Mouse (Mus musculus): Measurements from ENCODE around the gene Rhpn2. TPM values are rescaled to one million over a fixed set of nuclear protein-coding genes. Genes with fewer than 3 reads are reported as not detected.

Rhpn2 gene
- polyA plus RNA-seq, 1 experiment from 2014 or later, result 8.4 TPM

DNA sequence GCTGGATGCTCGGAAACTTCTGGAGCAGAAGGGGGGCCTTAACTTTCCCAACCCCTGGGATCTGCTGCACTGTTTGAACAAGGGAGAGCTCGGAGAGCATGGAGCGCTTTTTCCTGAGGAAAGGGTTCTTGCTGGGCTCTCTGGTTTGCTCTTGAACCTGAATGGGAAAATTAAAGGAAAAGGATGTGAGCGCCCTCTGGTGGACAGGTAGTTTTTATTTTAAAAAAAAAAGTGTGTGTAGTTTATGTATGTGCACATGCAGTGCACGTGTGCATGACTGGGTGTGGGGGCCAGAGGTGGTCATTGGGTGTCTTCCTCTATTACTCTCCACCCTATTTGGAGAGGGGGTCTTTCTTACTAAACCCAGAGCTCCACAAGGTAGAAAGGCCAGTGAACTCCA, 59.0 kb downstream of the Rhpn2 start:
- 67% methylated on average over 5 of the region's 5 CpGs for WGBS
- Histone ChIP-seq H3K27ac (ENCODE audit: poor library complexity, severe bottlenecking) (no peak overlapping the region), H3K27me3 (replicated peaks) (no peaks in the 10 kb centered on the region), H3K4me3 (no peak overlapping the region), H3K4me2 (no peak overlapping the region), H3K9me3 (replicated peaks) (no peaks in the 10 kb centered on the region), H3K4me1 (replicated peaks) (peaks cover 17% of the 10 kb centered on the region), H3K9ac (no peak overlapping the region), H3K36me3 (peaks cover 17% of the 10 kb centered on the region)
- no peak for ATAC-seq (ENCODE audit: insufficient number of reproducible peaks, low FRiP score)

DNA sequence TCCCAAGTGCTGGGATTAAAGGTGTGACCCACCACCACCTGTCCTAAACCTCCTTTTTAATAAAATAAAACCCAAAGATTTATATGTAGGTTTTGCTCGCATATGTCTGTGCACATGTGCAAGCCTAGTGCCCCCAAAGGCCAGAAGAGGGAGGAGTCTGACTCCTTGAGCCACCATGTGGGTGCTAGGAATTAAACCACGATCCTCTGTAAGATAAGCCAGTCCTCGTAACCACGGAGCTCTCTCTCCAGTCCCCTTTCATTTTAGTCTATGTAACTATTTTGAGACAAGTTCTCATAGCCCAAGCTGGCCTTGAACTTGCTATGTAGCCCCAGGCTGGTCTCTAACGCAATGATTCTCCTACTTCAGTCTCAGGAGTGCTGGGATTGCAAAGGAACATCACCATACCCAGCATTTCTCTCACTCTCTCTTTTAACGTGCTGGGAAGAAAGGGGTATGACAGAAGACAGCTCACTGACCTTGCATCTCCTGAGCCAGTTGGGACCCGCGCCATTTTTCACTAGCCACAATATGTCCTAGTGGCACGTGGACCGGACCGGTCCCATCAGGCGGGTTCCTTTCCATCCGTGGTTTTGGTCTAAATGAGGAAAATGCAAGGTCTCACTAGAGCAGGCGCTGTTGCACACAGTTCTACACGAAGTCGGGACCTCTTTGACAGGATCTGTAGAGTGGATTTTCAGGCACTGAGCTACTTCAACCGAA, 61.9 kb downstream of the Rhpn2 start:
- peak; percentile 16; the same call in 1 of the 2 replicates for ATAC-seq (ENCODE audit: insufficient number of reproducible peaks, low FRiP score)
- Histone ChIP-seq H3K9ac (peak overlapping the region; percentile 66), H3K4me2 (peak overlapping the region; percentile 82), H3K9me3 (replicated peaks) (no peaks in the 10 kb centered on the region), H3K4me1 (replicated peaks) (peaks cover 19% of the 10 kb centered on the region), H3K27ac (ENCODE audit: poor library complexity, severe bottlenecking) (no peak overlapping the region), H3K27me3 (replicated peaks) (no peaks in the 10 kb centered on the region), H3K36me3 (peaks cover 37% of the 10 kb centered on the region), H3K4me3 (peak overlapping the region; percentile 80)
- 10% methylated on average over 17 of the region's 17 CpGs for WGBS

DNA sequence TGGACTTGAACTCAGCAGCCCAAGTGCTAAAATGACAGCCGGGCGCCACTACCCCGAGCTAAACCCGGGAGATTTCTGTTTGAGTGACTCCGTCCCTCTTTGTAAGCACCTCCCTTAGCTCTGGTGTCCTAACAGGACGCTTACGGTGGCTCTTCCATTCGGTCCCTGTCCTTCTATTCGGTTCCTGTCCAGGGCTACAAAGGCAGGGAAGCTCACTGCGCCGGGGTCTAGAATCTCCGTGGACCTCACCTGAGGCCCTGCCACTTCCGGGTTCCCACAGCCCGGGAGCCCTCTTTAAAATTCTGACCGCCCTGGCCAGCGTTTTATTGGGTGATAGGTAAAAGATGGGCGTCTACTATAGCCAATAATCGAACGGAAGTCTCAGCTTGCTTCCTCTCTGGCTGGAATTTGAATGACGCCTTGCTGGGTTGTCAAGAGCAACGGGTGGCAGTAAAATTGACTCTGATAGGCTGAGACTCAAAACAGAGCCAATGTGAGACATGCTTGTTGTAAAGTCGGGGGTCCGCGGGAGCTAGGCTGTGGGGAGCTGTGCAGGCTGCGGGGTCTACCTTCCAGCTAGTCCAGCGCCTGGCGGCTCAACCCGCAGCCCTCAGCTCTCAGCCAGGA, 62.7 kb downstream of the Rhpn2 start, which contains the start of the genes Faap24 and Cep89:
Gene Faap24 (minus strand): TSS at position 295 of the 627 bp plus-strand sequence.
Gene Cep89 (plus strand): TSS at position 494 of the 627 bp plus-strand sequence.
- peak; percentile 95 for ATAC-seq (ENCODE audit: insufficient number of reproducible peaks, low FRiP score)
- Histone ChIP-seq H3K27me3 (replicated peaks) (no peaks in the 10 kb centered on the region), H3K36me3 (peaks cover 44% of the 10 kb centered on the region), H3K9ac (peak within 1 kb of the TSS; percentile 73), H3K9me3 (replicated peaks) (no peaks in the 10 kb centered on the region), H3K4me2 (peak within 1 kb of the TSS; percentile 82), H3K27ac (ENCODE audit: poor library complexity, severe bottlenecking) (0 out of 2 replicates have a peak within 1 kb of the TSS, but pooled peaks have one; percentile 17), H3K4me3 (peak within 1 kb of the TSS; percentile 80), H3K4me1 (replicated peaks) (peaks cover 19% of the 10 kb centered on the region)
- WGBS, result under 1% methylated on average over 28 of the region's 28 CpGs

DNA sequence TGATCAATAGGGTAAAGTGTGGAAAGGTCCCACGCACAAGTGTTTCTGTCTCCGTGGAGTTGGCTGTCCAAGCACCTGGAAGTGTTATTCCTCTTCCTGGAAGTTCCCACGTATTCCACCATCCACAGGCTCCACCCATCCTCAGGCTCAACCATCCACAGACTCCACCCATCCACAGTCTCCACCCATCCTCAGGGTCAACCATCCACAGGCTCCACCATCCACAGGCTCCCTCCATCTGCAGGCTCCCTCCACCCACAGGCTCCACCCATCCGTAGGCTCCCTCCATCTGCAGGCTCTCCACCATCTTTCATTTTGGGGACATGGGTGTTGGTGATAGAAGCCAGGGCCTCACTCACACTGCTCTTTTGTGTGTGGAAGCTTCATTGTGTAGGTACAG, 67.2 kb downstream of the Rhpn2 start:
- Histone ChIP-seq H3K4me2 (no peak overlapping the region), H3K36me3 (peaks cover 69% of the 10 kb centered on the region), H3K27me3 (replicated peaks) (no peaks in the 10 kb centered on the region), H3K4me3 (no peak overlapping the region), H3K9me3 (replicated peaks) (no peaks in the 10 kb centered on the region), H3K4me1 (replicated peaks) (peaks cover 10% of the 10 kb centered on the region), H3K27ac (ENCODE audit: poor library complexity, severe bottlenecking) (no peak overlapping the region), H3K9ac (no peak overlapping the region)
- 83% methylated on average over 4 of the region's 4 CpGs for WGBS
- ATAC-seq (ENCODE audit: insufficient number of reproducible peaks, low FRiP score), result no peak

DNA sequence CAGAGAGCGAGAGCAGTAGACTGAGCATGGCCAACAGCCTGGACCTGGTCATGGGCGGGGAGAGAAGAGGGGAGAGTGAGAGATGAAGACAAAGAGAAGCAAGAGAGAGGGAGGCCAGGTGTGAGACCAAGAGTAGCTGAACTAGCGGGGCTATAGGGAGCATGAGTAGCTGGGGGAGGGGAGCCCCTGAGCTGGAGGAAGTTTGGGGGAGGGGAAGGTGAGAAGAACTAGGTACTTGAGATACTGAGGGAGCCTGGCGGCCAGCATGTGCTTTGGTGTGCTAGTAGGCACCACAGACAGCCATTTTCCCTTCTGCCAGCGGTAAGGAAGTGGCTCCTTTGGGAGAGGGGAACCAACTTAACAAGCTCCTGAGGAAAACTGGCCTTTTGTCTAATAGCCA, 81.3 kb downstream of the Rhpn2 start:
- Histone ChIP-seq H3K27me3 (replicated peaks) (no peaks in the 10 kb centered on the region), H3K27ac (ENCODE audit: poor library complexity, severe bottlenecking) (no peak overlapping the region), H3K9ac (no peak overlapping the region), H3K4me2 (no peak overlapping the region), H3K4me3 (no peak overlapping the region), H3K4me1 (replicated peaks) (peaks cover 12% of the 10 kb centered on the region), H3K9me3 (replicated peaks) (no peaks in the 10 kb centered on the region), H3K36me3 (peaks cover 58% of the 10 kb centered on the region)
- WGBS, result 41% methylated on average over 5 of the region's 5 CpGs
- no peak for ATAC-seq (ENCODE audit: insufficient number of reproducible peaks, low FRiP score)

DNA sequence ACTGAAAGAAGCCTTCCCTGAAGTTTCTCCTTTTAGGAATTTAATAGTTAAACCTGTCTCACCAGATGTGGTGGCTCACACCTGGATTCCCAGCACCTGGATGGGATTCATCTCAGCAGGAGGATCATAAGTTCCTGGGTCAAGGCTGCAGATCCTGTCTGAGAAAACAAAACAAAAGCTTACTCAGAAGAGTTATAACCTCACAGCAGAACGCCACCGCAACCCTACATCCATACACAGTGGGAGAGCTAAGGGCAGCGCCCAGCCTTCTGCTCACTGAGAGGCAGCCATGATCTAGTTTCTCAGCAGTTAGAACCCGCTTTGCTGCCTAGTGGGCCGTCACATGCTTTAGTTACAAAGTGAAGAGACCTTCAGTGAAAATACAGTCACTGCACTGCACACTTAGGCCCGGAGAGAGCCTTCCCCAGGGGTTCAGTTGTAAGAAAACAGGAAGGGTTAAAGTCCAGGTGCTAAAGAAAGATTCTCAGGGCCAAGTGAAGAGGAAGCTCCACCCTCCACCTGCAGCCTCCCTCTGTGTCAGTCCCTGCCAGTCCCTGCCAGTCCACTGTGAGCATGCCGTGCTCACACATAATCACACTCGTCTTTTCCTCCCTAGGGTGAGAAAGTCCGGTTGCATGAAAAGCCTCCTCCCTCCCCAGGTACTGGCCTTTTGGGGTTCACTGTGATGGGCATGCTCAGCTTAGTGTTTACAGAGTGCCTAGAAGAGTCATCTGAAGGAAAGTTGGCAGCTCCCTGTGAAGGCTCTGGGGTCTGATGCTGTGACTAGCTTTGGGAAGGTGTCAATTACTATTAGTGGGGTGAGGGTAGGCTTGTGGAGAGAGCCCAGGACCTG, 82.1 kb downstream of the Rhpn2 start:
- no peak overlapping the region for H3K9ac ChIP-seq
- no peaks in the 10 kb centered on the region for H3K27me3 ChIP-seq (replicated peaks)
- no peak overlapping the region for H3K27ac ChIP-seq (ENCODE audit: poor library complexity, severe bottlenecking)
- H3K4me2 ChIP-seq, result no peak overlapping the region
- no peaks in the 10 kb centered on the region for H3K9me3 ChIP-seq (replicated peaks)
- no peak for ATAC-seq (ENCODE audit: insufficient number of reproducible peaks, low FRiP score)
- peaks cover 58% of the 10 kb centered on the region for H3K36me3 ChIP-seq
- no peak overlapping the region for H3K4me3 ChIP-seq
- WGBS, result 81% methylated on average over 9 of the region's 9 CpGs
- peaks cover 12% of the 10 kb centered on the region for H3K4me1 ChIP-seq (replicated peaks)

DNA sequence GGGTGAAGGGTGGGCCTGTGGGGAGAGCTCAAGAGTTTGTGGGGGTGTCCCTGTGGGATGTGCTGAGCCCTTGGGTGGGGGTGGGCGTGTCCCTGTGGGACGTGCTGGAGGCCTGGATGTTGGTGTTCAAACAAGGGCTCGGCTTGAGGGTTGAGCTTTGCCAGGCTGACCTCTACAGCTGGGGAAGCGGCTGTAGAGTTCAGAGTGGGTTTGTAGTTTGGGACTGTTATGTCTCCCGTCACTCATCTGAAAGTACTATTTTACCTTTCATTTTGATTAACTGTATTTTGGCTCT, 82.6 kb downstream of the Rhpn2 start:
- no peaks in the 10 kb centered on the region for H3K9me3 ChIP-seq (replicated peaks)
- H3K27me3 ChIP-seq (replicated peaks), result no peaks in the 10 kb centered on the region
- peaks cover 12% of the 10 kb centered on the region for H3K4me1 ChIP-seq (replicated peaks)
- WGBS, result 68% methylated on average over 5 of the region's 5 CpGs
- H3K9ac ChIP-seq, result no peak overlapping the region
- H3K27ac ChIP-seq (ENCODE audit: poor library complexity, severe bottlenecking), result no peak overlapping the region
- no peak for ATAC-seq (ENCODE audit: insufficient number of reproducible peaks, low FRiP score)
- H3K4me2 ChIP-seq, result no peak overlapping the region
- H3K36me3 ChIP-seq, result peaks cover 60% of the 10 kb centered on the region
- no peak overlapping the region for H3K4me3 ChIP-seq

DNA sequence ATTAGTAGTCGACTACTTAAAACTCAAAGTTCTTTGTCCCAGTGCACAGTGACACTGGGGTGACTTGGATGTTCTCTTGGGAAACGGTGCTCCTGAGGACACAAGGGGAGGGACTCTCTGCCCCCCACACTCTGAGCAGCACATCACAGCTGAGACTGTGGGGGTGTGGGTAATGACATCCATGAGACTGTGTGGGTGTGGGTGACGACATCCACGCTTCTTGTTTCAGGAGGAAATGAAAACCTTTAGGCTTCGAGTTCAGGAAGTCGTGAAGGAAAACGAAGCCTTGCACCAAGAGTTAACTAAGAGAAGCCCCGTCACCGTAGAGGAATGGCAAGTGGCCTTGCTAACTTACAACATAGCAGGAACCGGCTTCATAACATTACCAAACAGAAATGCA, 89.1 kb downstream of the Rhpn2 start:
- peaks cover 89% of the 10 kb centered on the region for H3K36me3 ChIP-seq
- no peak overlapping the region for H3K4me3 ChIP-seq
- no peak overlapping the region for H3K27ac ChIP-seq (ENCODE audit: poor library complexity, severe bottlenecking)
- no peak for ATAC-seq (ENCODE audit: insufficient number of reproducible peaks, low FRiP score)
- H3K9ac ChIP-seq, result no peak overlapping the region
- H3K4me1 ChIP-seq (replicated peaks), result no peaks in the 10 kb centered on the region
- 86% methylated on average over 10 of the region's 10 CpGs for WGBS
- H3K9me3 ChIP-seq (replicated peaks), result no peaks in the 10 kb centered on the region
- no peaks in the 10 kb centered on the region for H3K27me3 ChIP-seq (replicated peaks)
- no peak overlapping the region for H3K4me2 ChIP-seq

DNA sequence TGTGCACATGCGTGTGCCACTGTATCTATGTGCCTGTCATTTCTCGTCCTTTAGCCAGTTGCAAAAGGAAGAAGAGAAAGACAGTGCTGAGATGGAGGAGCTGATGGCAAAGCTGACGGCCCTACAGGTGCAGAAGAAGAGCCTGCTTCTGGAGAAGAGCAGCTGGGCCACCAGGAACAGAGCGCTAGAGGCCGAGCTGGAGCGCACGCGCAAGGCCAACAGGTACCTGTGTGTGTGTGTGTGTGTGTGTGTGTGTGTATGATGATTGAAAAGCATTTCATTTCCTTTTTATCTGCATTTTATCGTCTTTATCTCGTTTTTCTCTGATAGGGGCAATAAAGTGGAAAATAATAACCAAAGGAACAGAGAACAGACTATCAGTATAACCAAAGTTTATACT, 94.2 kb downstream of the Rhpn2 start:
- WGBS, result 94% methylated on average over 10 of the region's 10 CpGs
- no peaks in the 10 kb centered on the region for H3K27me3 ChIP-seq (replicated peaks)
- no peak for ATAC-seq (ENCODE audit: insufficient number of reproducible peaks, low FRiP score)

DNA sequence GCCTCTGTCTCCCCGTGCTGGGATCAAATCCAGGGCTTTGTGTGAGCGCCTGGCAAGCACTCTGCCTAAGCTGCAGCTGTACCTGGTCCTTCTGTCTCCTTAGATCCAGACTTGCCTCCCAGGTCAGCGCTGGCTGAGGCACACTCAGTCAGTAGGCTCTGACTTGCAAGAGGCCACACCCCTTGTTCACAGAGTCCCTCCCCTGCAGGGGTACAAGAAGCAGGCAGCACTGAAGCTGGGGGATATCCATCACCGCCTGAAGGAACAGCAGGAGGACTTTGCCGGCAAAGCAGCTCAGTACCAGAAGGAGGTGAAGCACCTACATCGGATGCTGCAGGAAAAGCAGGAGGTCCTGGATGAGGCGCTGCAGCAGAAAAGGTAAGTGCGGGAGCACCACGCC, 101.3 kb downstream of the Rhpn2 start:
- WGBS, result 79% methylated on average over 9 of the region's 9 CpGs
- Histone ChIP-seq H3K4me1 (replicated peaks) (no peaks in the 10 kb centered on the region), H3K27ac (ENCODE audit: poor library complexity, severe bottlenecking) (no peak overlapping the region), H3K36me3 (peaks cover 84% of the 10 kb centered on the region), H3K4me2 (no peak overlapping the region), H3K9me3 (replicated peaks) (no peaks in the 10 kb centered on the region), H3K4me3 (no peak overlapping the region), H3K27me3 (replicated peaks) (no peaks in the 10 kb centered on the region), H3K9ac (no peak overlapping the region)
- ATAC-seq (ENCODE audit: insufficient number of reproducible peaks, low FRiP score), result no peak

More for the DNA sequence above, 94.2 kb downstream of the Rhpn2 start:
- Histone ChIP-seq H3K9ac (no peak overlapping the region), H3K4me1 (replicated peaks) (no peaks in the 10 kb centered on the region), H3K9me3 (replicated peaks) (no peaks in the 10 kb centered on the region), H3K36me3 (peaks cover 88% of the 10 kb centered on the region), H3K4me2 (no peak overlapping the region), H3K4me3 (no peak overlapping the region), H3K27ac (ENCODE audit: poor library complexity, severe bottlenecking) (no peak overlapping the region)

Measured in heart, embryonic 12.5 days (tissue).